Mouse (Mus musculus): ENCODE data around the gene Dyrk1a. TPM values are rescaled to one million over a fixed set of nuclear protein-coding genes. Genes with fewer than 3 reads are reported as not detected.
A peak's percentile ranks its signal among the peaks of the same experiment; 100 is the strongest.

The Dyrk1a gene
- total RNA-seq, 4 experiments from 2014 or later = 90.2 to 98.5 (median 96.3) TPM

DNA sequence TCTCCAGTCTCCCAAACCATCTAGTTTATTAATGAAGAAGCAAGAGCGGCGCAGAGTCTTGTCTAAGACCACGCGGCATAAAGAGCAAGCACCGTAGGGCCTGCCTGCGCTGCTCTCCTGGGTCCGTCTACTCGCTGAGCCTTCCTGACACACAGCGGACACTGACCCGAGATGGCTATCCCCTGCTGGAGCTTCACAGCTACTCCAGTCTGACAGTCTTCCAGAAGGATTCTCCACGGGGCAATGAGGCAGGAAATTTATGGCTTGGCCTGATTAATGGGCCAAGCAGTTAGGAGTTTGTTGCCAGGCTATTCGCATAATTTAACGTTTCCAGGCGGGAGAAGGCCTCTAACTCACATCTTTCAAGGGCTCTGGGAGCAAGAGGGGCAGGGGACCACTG lies 144.7 kb downstream of the Dyrk1a start:
- no peak for DNase-seq (ENCODE audit: low spot score in 2 of 2)

DNA sequence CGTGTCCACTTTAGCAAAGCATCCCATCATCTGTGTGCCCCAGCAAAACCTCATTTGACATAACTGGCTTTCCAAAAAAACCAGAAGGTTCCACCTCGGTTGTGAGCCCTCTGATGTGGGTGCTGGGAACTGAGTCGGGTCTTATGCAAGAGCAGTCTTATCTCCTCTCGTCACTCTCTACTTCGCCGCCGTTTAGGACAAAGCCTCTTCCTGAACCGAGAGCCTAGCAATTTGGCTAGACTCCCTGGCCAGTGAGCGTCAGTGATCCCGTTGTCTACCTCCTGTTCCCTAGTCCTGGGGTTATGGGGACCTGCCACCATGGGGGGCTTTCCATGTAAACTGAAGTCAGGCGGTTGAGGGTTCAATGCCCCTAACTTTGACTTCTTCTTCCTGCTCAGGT lies 147.2 kb downstream of the Dyrk1a start:
- DNase-seq (ENCODE audit: low spot score in 2 of 2) = no peak

DNA sequence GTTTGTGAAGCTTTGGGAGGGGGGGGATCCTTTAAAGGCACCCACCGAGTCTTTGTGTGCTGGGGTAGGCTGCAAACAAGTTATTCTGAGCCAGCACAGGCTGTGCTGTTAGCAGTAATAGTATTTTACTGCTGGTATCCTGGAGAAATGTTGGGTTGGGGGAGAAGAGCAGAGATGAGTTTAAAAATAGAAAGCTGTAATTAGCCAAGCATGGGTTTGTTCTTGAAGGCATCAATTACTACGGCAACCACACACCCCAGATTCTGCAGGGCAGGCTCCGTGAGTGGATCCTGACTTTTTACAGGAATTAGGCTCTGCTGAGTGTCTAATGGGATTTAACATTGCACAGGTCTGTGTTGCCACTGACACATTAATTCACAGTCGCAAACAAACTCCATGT lies 149.1 kb downstream of the Dyrk1a start:
- DNase-seq (ENCODE audit: low spot score in 2 of 2) = no peak

DNA sequence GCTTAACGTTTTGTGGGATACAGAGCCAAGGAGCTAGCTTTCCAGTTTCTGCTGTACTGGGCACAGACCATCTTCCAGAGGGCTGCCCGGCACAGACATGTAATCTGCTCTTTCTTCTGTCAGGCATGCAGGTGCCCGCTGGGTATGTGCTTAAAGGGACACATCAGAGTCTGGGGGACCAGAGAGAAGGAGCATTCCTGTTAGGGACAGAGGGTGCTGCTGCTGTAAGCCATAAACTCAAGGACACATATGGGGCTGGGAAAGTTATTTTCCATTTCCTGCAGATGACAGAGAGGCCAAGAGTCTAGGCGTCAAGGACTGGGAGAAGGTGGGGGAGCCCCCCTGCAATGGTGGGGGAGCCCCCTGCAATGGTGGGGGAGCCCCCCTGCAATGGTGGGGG lies 149.7 kb downstream of the Dyrk1a start:
- no peak for DNase-seq (ENCODE audit: low spot score in 2 of 2)

- no peak for DNase-seq (ENCODE audit: low spot score in 2 of 2)
Measured at GRCm38 (mm10) chr16:94720476-94721153, 150.8 kb downstream of the Dyrk1a start.

- no peak for DNase-seq (ENCODE audit: low spot score in 2 of 2)
Measured at GRCm38 (mm10) chr16:94721549-94722006, 151.8 kb downstream of the Dyrk1a start.

GRCm38 (mm10) chr16:94722936-94723335 lies 153.1 kb downstream of the Dyrk1a start:
- DNase-seq (ENCODE audit: low spot score in 2 of 2) = no peak

DNA sequence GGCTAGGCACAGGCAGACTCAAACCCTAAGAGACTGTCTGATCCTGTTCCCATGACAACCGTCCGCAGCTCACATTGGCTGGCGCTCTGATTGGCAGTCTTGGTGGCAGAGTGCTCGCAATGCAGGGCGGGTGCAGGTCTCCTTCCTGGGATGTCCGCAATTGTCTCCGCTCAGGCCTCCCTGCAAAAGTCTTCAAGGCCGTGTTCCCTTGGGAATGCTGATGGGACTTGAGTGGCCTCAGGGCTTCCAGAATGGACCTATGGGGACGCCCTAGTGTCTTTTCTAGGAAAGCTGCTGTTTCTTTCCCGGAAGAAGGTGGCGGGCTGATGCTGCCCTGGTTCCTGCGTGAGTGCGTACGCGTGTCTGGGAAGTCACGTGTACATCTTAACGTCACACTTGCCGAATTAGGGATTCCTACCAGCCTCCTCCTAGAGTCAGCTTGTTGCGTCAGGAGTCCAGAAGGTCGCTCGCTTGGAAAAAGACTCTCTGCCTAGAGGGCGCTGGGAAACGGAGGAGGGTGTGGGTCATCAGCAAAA lies 154.3 kb downstream of the Dyrk1a start:
- DNase-seq (ENCODE audit: low spot score in 2 of 2) = peak; percentile 90 to 91

GRCm38 (mm10) chr16:94724747-94725211 lies 155.0 kb downstream of the Dyrk1a start:
- peak in 1 of 2 experiments; percentile 46 for DNase-seq (ENCODE audit: low spot score in 2 of 2)

GRCm38 (mm10) chr16:94729236-94729635 lies 159.4 kb downstream of the Dyrk1a start:
- DNase-seq (ENCODE audit: low spot score in 2 of 2) = no peak

DNA sequence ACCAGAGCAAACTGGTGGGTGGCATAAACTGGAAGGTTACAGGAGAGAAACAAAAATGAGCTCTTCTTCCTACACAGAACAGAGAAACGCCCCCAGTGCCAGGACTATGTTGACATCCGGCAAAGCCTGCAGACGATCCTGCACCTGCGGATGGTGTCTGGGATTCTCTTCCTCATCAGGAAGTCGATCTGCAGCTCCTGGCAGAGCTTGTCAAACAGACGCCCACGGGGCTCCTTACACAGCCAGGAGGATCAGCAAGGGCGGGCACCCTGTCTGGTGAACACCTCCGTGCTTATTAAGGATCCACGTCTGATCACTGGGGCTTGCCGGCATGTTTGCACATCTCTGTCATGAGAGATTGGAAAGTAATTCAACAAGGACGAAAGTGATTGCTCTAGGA lies 161.2 kb downstream of the Dyrk1a start:
- DNase-seq (ENCODE audit: low spot score in 2 of 2) = no peak

DNA sequence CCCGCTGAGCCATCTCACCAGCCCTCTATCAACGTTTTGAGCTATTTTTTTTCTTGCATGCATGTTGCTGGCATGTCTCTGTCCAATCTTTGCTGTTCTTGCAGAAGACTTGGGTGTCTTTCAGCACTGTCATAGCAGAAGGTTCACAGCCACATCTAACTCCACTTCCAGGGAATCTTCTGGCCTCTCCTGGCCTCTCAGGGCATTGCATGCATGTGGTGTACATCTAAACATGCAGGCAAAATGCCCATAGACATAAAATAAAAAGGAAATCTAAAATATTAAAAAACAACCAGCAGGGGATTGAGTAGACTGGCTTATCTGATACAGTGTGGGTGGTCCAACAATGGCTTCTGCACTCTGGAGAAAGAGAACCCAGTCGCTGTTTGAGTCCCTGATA lies 165.7 kb downstream of the Dyrk1a start:
- DNase-seq (ENCODE audit: low spot score in 2 of 2) = no peak

DNA sequence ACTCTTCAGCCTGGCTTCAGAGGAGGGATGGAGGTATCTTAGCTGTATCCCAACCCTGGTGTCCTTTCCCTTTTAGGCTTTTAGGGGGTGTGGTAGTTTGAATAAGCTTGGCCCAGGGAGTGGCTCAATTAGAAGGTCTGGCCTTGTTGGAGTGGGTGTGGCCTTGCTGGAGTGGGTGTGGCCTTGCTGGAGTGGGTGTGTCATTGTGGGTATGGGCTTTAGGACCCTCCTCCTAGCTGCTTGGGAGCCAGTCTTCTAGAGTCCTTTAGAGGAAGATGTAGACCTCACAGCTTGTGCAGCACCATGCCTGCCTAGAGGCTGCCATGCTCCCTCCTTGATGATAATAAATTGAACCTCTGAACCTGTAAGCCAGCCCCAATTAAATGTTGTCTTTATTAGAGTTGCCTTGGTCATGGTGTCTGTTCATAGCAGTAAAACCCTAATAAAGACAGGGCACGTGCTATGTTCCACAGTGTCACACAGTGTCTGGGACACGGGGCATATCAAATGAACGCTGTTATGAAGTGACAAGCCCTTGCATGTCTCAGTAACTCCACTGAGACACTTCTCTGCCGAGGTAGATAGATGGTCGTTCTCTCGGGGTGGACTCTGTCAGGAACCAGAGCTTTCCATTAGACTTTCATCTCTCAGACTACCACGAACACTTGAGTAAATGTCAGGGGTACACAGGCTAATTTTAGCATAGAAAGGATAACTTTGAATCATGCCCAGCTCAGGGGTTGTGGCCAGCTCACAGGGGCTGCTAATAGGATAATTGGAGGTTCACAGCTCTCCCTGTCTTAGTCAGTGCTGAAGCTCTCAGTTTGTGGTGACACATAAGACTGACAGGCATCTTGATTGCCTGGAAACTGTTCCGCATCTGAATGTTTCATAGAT lies 166.9 kb downstream of the Dyrk1a start:
- no peak for DNase-seq (ENCODE audit: low spot score in 2 of 2)

DNA sequence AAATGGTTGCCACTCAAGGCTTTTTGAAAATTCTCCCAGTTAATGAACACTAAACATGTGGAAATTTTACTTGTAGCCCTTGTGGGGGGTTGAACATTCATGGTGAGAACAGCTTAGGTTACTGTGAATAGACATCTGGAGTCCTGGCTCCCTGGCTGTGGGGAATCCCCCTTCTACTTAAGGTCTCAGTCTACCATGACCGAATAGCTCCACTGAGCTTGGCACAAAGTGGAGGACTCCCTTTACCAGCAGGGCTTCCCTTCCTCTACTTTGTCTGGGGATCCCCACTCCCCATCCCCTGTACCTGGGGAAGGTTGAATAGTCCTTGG lies 167.5 kb downstream of the Dyrk1a start:
- no peak for DNase-seq (ENCODE audit: low spot score in 2 of 2)

DNA sequence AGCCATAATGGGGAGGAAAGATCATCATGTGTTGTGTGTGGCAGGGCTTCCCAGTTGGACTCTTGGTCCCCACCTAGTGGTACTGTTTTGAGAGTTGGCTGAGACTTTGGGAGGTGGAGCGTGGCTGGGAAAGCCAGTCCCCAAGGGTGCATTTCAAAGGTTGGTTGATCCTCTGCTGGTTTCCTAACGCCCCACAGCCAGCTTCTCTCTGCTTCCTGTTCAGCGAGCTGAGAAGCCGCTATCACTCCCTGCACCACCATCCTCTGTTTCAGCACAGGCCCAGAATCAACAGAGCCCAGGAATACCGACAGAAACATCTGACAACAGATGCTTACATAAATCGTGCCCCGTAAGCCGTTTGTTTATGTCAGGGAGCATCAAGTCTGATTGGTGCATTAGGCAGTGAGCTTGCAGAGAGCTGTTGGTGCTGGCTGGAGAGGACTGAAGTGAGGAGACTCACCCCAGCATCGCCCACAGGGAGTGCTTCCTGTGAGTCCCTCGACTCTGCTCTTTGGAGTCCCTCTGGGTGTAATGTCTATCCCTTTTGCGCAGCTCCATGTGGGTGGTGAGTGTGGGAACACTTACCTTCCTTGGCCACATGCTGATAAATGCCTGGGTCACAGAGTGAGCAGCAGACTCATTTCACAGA lies 174.2 kb downstream of the Dyrk1a start:
- DNase-seq (ENCODE audit: low spot score in 2 of 2) = peak; percentile 39 to 42

GRCm38 (mm10) chr16:94745016-94745415 lies 175.2 kb downstream of the Dyrk1a start:
- DNase-seq (ENCODE audit: low spot score in 2 of 2) = no peak

Other genes with a start within 250 kb of the Dyrk1a start
- gene Ripply3, start 241.6 kb upstream of the Dyrk1a start, total RNA-seq (2022) = under 1 TPM in 3 of 4 experiments, not detected in 1; 0.21 to 0.71 (median 0.57) TPM
- 100 to 1,000 TPM; 668 to 837 (median 753) TPM for gene Ttc3, start 199.4 kb upstream of the Dyrk1a start, total RNA-seq (2022)
- gene Pigp, start 198.2 kb upstream of the Dyrk1a start, total RNA-seq (2022) = 10 to 100 TPM; 44.5 to 52.5 (median 48.7) TPM
- gene Vps26c, start 43.2 kb upstream of the Dyrk1a start, total RNA-seq (2022) = 10 to 100 TPM; 33.4 to 40.3 (median 38.7) TPM